Mouse (Mus musculus): ENCODE results near the gene Pnpt1. TPM values are rescaled to one million over a fixed set of nuclear protein-coding genes. Genes with fewer than 3 reads are reported as not detected.

The Pnpt1 gene
- polyA plus RNA-seq, 1 experiment from 2014 or later: 49.9 TPM

DNA sequence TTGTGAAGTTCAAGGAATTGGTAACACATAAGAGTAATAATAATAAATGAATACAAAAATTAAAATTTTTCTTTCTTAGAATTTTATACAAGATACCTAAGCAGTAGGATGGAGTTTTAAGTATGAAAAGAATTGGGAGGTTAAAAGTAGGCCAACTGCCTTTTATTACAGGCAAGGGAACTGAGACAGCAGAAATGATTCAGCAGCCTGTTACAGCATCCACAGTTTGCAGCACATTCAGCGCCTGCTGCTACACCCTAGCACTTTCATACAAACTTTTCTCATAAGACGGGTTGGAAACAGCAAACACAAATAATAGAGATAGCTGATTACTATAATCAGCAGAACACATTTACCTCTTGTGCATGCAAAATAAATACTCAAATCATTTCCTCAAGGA is 79.2 kb downstream of the Pnpt1 start:
- Histone ChIP-seq H3K4me2 (ENCODE audit: low read depth, severe bottlenecking) (no peak overlapping the region), H3K36me3 (ENCODE audit: control insufficient read depth, insufficient read depth, low read length) (peaks cover 7% of the 10 kb centered on the region), H3K9me3 (ENCODE audit: control insufficient read depth, low read length) (no peaks in the 10 kb centered on the region), H3K4me1 (ENCODE audit: control insufficient read depth, insufficient read depth, low read length) (no peaks in the 10 kb centered on the region), H3K9ac (ENCODE audit: low read length) (no peak overlapping the region), H3K4me3 (ENCODE audit: low read depth, low read length) (no peak overlapping the region), H3K27me3 (ENCODE audit: control insufficient read depth, insufficient read depth, low read length) (no peaks in the 10 kb centered on the region), H3K27ac (replicated peaks; ENCODE audit: low read depth, low read length) (no peak overlapping the region)
- ATAC-seq (ENCODE audit: insufficient number of reproducible peaks, low FRiP score, low TSS enrichment, low read depth): no peak
- WGBS: 96% methylated on average over 2 of the region's 2 CpGs
- no peak for DNase-seq (ENCODE audit: low spot score)

Other genes with a start within 250 kb of the Pnpt1 start
- 85.0 and 87.2 TPM in 2 replicates for gene Ppp4r3b, start 42.1 kb downstream of the Pnpt1 start, polyA plus RNA-seq (2014; fragmentation: Nextera tagmentation; extraction: Ambion mirVana)
- gene Cfap36, start 116.7 kb downstream of the Pnpt1 start, polyA plus RNA-seq (2014; fragmentation: Nextera tagmentation; extraction: Ambion mirVana): 61.4 and 62.0 TPM in 2 replicates
- 35.2 and 45.6 TPM in 2 replicates for gene Ccdc88a, start 242.9 kb downstream of the Pnpt1 start, polyA plus RNA-seq (2014; fragmentation: Nextera tagmentation; extraction: Ambion mirVana)